Mouse (Mus musculus): ENCODE results near the gene Cdr2. TPM values are rescaled to one million over a fixed set of nuclear protein-coding genes. Genes with fewer than 3 reads are reported as not detected.

The Cdr2 gene
- polyA plus RNA-seq, 1 experiment, result not detected

DNA sequence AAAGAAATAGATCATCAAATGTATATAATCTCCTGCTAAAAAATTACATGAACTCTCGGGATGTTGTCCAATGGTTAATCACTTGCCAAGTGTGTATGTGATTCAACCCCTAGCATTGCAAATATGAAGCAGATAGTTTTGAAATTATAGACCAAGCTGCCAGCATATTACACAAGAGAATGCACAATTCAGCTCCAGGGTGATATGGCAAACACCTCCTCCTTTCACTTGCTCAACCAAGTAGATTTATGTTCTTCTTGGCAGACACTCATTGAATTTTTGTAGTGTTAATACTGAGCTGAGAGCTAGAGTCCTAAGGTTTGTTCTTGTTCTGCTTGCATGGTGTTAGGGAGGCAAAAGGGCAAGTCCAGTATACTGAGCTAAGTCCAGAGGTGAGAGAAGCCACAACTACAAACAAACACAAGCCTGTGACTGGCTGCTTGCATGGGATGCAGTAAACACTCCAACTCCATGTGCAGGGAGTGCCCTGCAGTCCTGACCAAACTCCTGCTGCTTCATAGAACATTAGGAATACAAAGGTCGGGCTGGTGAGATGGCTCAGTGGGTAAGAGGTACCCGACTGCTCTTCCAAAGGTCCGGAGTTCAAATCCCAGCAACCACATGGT lies 21.8 kb upstream of the Cdr2 start:
- TF ChIP-seq POLR2A (IDR thresholded peaks at IDR 0.05; ENCODE audit: insufficient read depth, low read depth, low read length) (no peak), CTCF (IDR thresholded peaks at IDR 0.05; ENCODE audit: insufficient read depth, low read depth, low read length) (no peak)
- no peak overlapping the region for H3K27ac ChIP-seq (ENCODE audit: insufficient read depth, low read depth, low read length)
- H3K4me3 ChIP-seq (ENCODE audit: insufficient read depth, low read depth, low read length), result no peak overlapping the region
- 71% methylated on average over 4 of the region's 4 CpGs for WGBS
- H3K4me1 ChIP-seq (ENCODE audit: control insufficient read depth, insufficient read depth, low read length), result no peaks in the 10 kb centered on the region

DNA sequence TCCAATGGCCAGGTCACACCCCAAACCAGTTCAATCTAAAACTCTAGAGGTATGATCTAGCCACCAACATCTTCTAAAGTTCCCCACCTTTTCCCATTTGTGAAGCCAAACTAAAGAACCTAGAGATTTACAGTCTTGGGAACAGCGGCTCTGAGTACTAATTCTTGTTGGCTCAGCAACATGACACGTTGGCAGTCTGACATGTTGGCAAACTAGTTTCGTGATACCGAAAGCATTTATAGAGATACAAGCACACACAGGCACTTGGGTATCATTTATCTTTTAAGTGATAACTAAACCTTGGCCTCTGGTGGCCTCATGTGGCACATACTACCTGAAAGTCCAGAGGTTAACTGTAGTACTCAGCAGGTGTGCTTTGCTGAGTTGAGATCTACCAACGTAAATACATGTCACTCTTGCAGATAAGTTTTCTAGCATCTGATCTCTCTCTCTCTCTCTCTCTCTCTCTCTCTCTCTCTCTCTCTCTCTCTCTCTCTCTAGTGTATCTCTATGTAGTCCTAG lies 20.4 kb upstream of the Cdr2 start:
- H3K27ac ChIP-seq (ENCODE audit: insufficient read depth, low read depth, low read length), result no peak overlapping the region
- H3K4me1 ChIP-seq (ENCODE audit: control insufficient read depth, insufficient read depth, low read length), result no peaks in the 10 kb centered on the region
- TF ChIP-seq POLR2A (IDR thresholded peaks at IDR 0.05; ENCODE audit: insufficient read depth, low read depth, low read length) (no peak), CTCF (IDR thresholded peaks at IDR 0.05; ENCODE audit: insufficient read depth, low read depth, low read length) (no peak)
- WGBS, result 64% methylated on average over 5 of the region's 5 CpGs
- no peak overlapping the region for H3K4me3 ChIP-seq (ENCODE audit: insufficient read depth, low read depth, low read length)

DNA sequence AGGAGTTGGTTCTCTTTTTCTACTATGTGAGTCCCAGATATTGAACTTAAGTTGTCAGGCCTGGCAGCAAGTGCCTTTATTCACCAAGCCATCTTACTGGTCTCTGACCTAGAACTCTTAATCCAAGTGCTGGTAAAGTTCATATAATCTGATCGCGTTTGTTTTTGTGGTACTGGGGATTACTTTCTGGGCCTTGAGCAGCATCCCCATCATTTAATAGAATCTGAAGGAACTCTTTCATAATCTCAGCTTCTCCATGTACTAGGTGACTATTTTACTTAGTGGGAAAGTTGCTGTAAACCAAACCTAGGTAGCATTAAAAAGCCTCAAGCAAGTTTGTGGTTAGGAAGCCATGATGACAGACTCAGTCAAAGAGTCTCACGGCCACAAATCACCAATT lies 19.8 kb upstream of the Cdr2 start:
- Histone ChIP-seq H3K4me1 (ENCODE audit: control insufficient read depth, insufficient read depth, low read length) (no peaks in the 10 kb centered on the region), H3K27ac (ENCODE audit: insufficient read depth, low read depth, low read length) (no peak overlapping the region), H3K4me3 (ENCODE audit: insufficient read depth, low read depth, low read length) (no peak overlapping the region)
- 80% methylated on average over 3 of the region's 3 CpGs for whole genome bisulfite sequencing
- TF ChIP-seq POLR2A (IDR thresholded peaks at IDR 0.05; ENCODE audit: insufficient read depth, low read depth, low read length) (no peak), CTCF (IDR thresholded peaks at IDR 0.05; ENCODE audit: insufficient read depth, low read depth, low read length) (no peak)

DNA sequence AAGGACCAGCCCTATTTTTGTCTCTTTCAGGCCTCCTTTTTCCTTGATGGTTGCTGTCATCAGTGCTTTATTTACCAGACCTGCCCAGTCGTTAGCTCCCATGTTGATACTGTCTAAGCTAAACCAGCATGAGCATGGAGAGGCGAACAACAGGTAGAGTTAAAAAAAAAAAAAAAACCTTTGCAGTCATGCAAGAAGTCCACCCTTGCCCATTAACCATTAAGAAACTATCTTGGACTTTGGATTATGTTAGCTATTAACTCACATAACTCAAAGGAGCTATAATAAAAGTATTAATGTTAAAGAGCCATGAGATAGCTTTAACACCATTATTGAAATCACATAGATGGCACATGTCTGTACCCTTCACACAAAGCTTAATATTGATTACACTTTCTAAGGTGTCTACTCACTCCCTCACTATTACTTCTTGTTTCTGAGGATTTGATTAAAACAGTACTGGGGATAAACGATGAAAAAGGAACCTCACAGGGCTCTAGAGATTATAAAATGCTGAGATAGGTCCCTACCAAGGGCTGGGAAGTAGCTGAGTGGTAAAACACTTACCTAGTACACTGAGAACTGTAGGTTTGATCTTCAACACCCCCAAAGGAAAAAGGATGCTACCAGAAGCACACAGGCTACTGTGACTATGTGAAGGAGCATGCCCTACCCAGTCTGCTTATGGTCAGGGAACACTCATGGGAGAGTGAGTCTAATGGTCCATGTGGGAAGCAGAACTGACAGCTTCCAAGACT lies 18.1 kb upstream of the Cdr2 start:
- WGBS, result 77% methylated on average over 3 of the region's 3 CpGs

DNA sequence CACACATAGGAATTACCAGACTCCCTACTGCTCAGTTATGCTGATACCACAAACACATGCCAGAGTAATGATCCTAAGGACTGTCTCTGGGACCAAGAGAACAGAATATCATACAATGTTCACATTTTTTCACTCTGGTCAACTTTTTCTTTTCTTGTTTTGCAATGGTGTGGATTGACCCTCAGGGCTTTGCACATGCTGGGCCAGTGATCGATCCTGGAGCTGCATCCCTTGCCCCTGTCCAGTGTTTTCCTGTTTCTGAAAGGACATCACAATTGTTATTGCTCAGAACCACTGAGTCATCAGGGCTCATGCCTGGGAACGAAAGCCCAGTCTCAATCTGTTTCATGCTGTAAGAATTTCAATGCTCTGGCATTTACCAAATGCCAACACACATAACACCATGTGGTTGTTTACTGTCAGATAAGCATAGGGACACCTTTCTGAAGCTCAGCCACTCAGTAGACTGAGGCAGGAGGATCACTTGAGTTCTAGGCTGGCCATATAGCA lies 17.0 kb upstream of the Cdr2 start:
- Histone ChIP-seq H3K4me1 (ENCODE audit: control insufficient read depth, insufficient read depth, low read length) (no peaks in the 10 kb centered on the region), H3K27ac (ENCODE audit: insufficient read depth, low read depth, low read length) (no peak overlapping the region), H3K4me3 (ENCODE audit: insufficient read depth, low read depth, low read length) (no peak overlapping the region)
- WGBS, result 67% methylated on average over 2 of the region's 2 CpGs
- TF ChIP-seq CTCF (IDR thresholded peaks at IDR 0.05; ENCODE audit: insufficient read depth, low read depth, low read length) (no peak), POLR2A (IDR thresholded peaks at IDR 0.05; ENCODE audit: insufficient read depth, low read depth, low read length) (no peak)

More for the DNA sequence above, 18.1 kb upstream of the Cdr2 start:
- TF ChIP-seq CTCF (IDR thresholded peaks at IDR 0.05; ENCODE audit: insufficient read depth, low read depth, low read length) (no peak), POLR2A (IDR thresholded peaks at IDR 0.05; ENCODE audit: insufficient read depth, low read depth, low read length) (no peak)
- Histone ChIP-seq H3K4me1 (ENCODE audit: control insufficient read depth, insufficient read depth, low read length) (no peaks in the 10 kb centered on the region), H3K4me3 (ENCODE audit: insufficient read depth, low read depth, low read length) (no peak overlapping the region), H3K27ac (ENCODE audit: insufficient read depth, low read depth, low read length) (no peak overlapping the region)

DNA sequence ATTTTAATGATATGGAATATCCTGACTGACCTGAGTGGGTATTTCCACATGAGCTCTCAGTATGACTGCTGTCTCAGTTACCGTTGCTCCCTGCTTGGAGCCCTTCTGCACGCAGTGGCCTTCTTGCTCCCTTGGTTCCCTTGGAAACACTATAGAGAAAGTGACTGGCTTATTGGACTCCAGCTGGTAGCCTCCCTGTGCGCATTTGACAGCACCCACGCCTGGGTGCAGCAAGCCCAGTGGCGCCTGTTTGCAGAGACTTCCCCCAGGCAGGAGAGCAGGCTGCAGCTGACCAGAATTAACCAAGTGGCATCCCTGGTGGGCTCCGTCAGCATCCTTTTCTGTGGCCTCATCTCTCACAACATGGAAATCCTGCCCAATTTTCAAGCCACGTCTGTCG lies 9.1 kb upstream of the Cdr2 start:
- TF ChIP-seq POLR2A (IDR thresholded peaks at IDR 0.05; ENCODE audit: insufficient read depth, low read depth, low read length) (no peak), CTCF (IDR thresholded peaks at IDR 0.05; ENCODE audit: insufficient read depth, low read depth, low read length) (no peak)
- Histone ChIP-seq H3K4me3 (ENCODE audit: insufficient read depth, low read depth, low read length) (no peak overlapping the region), H3K4me1 (ENCODE audit: control insufficient read depth, insufficient read depth, low read length) (peaks cover 4% of the 10 kb centered on the region; the same call in 1 of the 2 replicates), H3K27ac (ENCODE audit: insufficient read depth, low read depth, low read length) (no peak overlapping the region)
- WGBS, result 60% methylated on average over 8 of the region's 8 CpGs

DNA sequence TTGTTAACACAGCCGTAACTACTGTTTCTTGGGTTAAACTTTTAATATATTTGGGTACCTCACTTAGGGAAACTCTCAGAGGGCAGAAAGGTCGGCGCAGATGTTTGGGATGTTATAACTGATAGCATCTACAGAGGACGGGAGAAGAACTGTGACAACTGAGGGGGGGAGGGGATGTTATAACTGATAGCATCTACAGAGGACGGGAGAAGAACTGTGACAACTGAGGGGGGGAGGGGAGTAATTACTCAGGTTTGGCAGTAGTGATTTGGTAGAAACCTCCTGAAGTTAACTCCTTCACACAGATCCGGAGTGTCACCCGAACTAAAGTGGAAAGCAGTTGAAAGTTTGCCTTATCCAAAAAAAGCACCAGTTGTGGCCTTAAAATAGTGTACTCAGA lies 856 bp upstream of the Cdr2 start:
- Histone ChIP-seq H3K27ac (ENCODE audit: insufficient read depth, low read depth, low read length) (no peak overlapping the region), H3K4me1 (ENCODE audit: control insufficient read depth, insufficient read depth, low read length) (peaks cover 6% of the 10 kb centered on the region; the same call in 1 of the 2 replicates), H3K4me3 (ENCODE audit: insufficient read depth, low read depth, low read length) (no peak overlapping the region)
- 11% methylated on average over 7 of the region's 7 CpGs for WGBS
- TF ChIP-seq CTCF (IDR thresholded peaks at IDR 0.05; ENCODE audit: insufficient read depth, low read depth, low read length), result no peak
- no peak for TF ChIP-seq POLR2A (IDR thresholded peaks at IDR 0.05; ENCODE audit: insufficient read depth, low read depth, low read length)

DNA sequence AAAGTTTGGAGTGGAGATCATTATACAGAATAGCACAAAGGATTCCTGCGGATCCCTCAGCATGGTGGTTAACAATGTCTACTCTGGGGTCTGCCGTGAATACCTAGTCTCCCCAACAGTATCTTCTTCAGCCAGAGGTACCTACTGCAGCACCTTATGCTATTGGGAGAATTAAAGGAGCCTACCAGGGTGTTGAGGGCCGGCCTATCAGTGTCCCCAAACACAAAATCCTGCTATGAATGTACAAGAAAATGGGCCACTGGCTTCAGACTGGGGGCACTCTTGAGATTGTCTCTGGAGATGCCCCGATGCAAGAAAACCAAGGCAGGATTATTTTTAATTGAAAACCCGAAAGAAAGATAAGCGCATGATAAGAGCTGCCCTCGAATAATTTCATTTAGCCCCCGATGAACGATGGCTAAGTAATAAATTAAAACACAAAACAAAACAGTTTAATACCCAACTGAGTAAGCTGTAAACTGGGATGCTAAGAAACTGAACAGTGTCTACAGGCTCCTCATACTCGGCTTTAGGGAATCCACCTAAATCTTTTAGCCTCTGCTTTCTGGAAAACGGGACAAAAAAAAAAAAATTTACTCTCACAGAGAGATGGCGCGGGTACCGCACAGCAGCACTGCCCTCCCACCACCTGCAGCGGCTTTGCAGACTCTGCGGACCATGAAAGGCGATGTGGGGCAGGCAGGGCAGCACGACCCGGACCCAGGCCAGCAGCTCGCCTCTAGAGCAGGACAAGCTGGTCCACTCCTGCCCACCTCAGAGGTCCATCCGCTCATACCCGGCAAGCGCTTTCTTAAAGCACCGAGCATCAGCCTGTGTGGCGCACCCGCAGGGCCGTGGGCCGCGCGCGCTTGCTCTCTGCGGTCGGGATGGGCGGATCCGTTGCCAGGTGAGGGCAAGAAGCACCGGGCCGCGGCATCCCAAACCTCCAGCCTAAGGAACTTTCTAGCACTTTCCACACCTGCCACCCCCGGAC lies 884 bp downstream of the Cdr2 start:
- Histone ChIP-seq H3K4me3 (ENCODE audit: insufficient read depth, low read depth, low read length) (peak overlapping the region; percentile 85), H3K4me1 (ENCODE audit: control insufficient read depth, insufficient read depth, low read length) (peaks cover 6% of the 10 kb centered on the region; the same call in 1 of the 2 replicates), H3K27ac (ENCODE audit: insufficient read depth, low read depth, low read length) (no peak overlapping the region)
- TF ChIP-seq POLR2A (IDR thresholded peaks at IDR 0.05; ENCODE audit: insufficient read depth, low read depth, low read length), result no peak
- no peak for TF ChIP-seq CTCF (IDR thresholded peaks at IDR 0.05; ENCODE audit: insufficient read depth, low read depth, low read length)
- WGBS, result 10% methylated on average over 39 of the region's 39 CpGs

Data from olfactory bulb, adult 2 months (tissue).